Mouse (Mus musculus) heart, embryonic 11.5 days (tissue): ENCODE results near the gene Esrrb. TPM values are rescaled to one million over a fixed set of nuclear protein-coding genes. Genes with fewer than 3 reads are reported as not detected.

Experiments
- ATAC-seq: fragments of 200-750 bp; cut with Nextera tagmentation; replicated peaks from 2 replicates; pipeline ENCODE4 v1.8.0; 2017; ENCODE audit warnings: moderate library complexity; ENCODE audit not compliant: insufficient number of reproducible peaks, low FRiP score, low TSS enrichment
- H3K27ac ChIP-seq: fragments of 300-500 bp; sonication (generic); 2 replicates; pipeline ENCODE4 v1.5.1; 2014; ENCODE audit warnings: mild to moderate bottlenecking, low read depth, low read length
- H3K27me3 ChIP-seq: fragments of 300-500 bp; sonication (generic); 2 replicates; pipeline ENCODE4 v1.6.1; 2014; ENCODE audit warnings: mild to moderate bottlenecking, low read length, mixed read lengths; ENCODE audit not compliant: control insufficient read depth, insufficient read depth
- H3K36me3 ChIP-seq: fragments of 300-500 bp; sonication (generic); 2 replicates; pipeline ENCODE4 v1.6.1; 2014; ENCODE audit warnings: mild to moderate bottlenecking, low read length, moderate library complexity, mixed read lengths; ENCODE audit not compliant: control insufficient read depth, insufficient read depth
- H3K4me1 ChIP-seq: fragments of 300-500 bp; sonication (generic); 2 replicates; pipeline ENCODE4 v1.6.1; 2014; ENCODE audit warnings: low read length; ENCODE audit not compliant: control insufficient read depth, insufficient read depth
- H3K4me2 ChIP-seq: fragments of 300-500 bp; sonication (generic); 2 replicates; pipeline ENCODE4 v1.6.1; 2014; ENCODE audit warnings: mild to moderate bottlenecking, moderate library complexity
- H3K4me3 ChIP-seq: fragments of 300-500 bp; sonication (generic); 2 replicates; pipeline ENCODE4 v1.5.1; 2014; ENCODE audit warnings: low read depth, low read length
- H3K9ac ChIP-seq: fragments of 300-500 bp; sonication (generic); 2 replicates; pipeline ENCODE4 v1.6.1; 2014; ENCODE audit warnings: mild to moderate bottlenecking, low read depth, low read length, moderate library complexity
- H3K9me3 ChIP-seq: fragments of 300-500 bp; sonication (generic); replicated peaks from 2 replicates; pipeline ENCODE4 v1.6.1; 2016; ENCODE audit warnings: low read length; ENCODE audit not compliant: control insufficient read depth
- WGBS: fragments of 180-500 bp; shearing (Covaris S2); extraction: QIAGEN DNeasy Blood & Tissue Kit; methylation state at CpG from one replicate; pipeline ENCODE4 v1.1.7; 2014; ENCODE audit not compliant: insufficient replicate concordance; 5-methylcytosine and 5-hydroxymethylcytosine counted together
- polyA plus RNA-seq: library from polyadenylated mRNA; unstranded; fragments of >200 nt; fragmentation: Nextera tagmentation; extraction: Ambion mirVana; gene quantifications from 2 replicates; pipeline ENCODE4 v1.2.1, GENCODE M21; 2014

The Esrrb gene
- polyA plus RNA-seq, 1 experiment from 2014 or later = 1.6 TPM

GRCm38 (mm10) chr12:86509295-86510279, 148.7 kb downstream of the Esrrb start:
- Histone ChIP-seq H3K36me3 (no peaks in the 10 kb centered on the region), H3K27me3 (no peaks in the 10 kb centered on the region), H3K4me3 (no peak overlapping the region), H3K9ac (no peak overlapping the region), H3K27ac (no peak overlapping the region), H3K9me3 (no peaks in the 10 kb centered on the region), H3K4me2 (no peak overlapping the region), H3K4me1 (no peaks in the 10 kb centered on the region; the same call in 1 of the 2 replicates)
- ATAC-seq = no peak
- WGBS = 46% methylated on average over 13 of the region's 13 CpGs

- H3K4me2 ChIP-seq = no peak overlapping the region
- no peak for ATAC-seq
- H3K36me3 ChIP-seq = no peaks in the 10 kb centered on the region; the same call in 1 of the 2 replicates
- H3K4me1 ChIP-seq = no peaks in the 10 kb centered on the region; the same call in 1 of the 2 replicates
- H3K9ac ChIP-seq = no peak overlapping the region
- H3K27ac ChIP-seq = no peak overlapping the region
- 0 out of 2 replicates have a peak, but pooled peaks cover 3% of the 10 kb centered on the region for H3K9me3 ChIP-seq
- no peak overlapping the region for H3K4me3 ChIP-seq
- 78% methylated on average over 3 of the region's 3 CpGs for WGBS
- H3K27me3 ChIP-seq = no peaks in the 10 kb centered on the region
These were observed 151.4 kb downstream of the Esrrb start for GRCm38 (mm10) chr12:86512335-86512734.

- Histone ChIP-seq H3K27ac (no peak overlapping the region), H3K36me3 (no peaks in the 10 kb centered on the region; the same call in 1 of the 2 replicates), H3K4me1 (peaks cover 1% of the 10 kb centered on the region; the same call in 1 of the 2 replicates), H3K9me3 (0 out of 2 replicates have a peak, but pooled peaks cover 3% of the 10 kb centered on the region), H3K4me2 (no peak overlapping the region), H3K27me3 (0 out of 2 replicates have a peak, but pooled peaks cover 5% of the 10 kb centered on the region), H3K9ac (no peak overlapping the region), H3K4me3 (no peak overlapping the region)
- no peak for ATAC-seq
- WGBS = 35% methylated on average over 4 of the region's 4 CpGs
These were observed 152.7 kb downstream of the Esrrb start for GRCm38 (mm10) chr12:86513596-86513995.

- no peaks in the 10 kb centered on the region; the same call in 1 of the 2 replicates for H3K36me3 ChIP-seq
- no peak overlapping the region for H3K4me2 ChIP-seq
- peaks cover 6% of the 10 kb centered on the region; the same call in 1 of the 2 replicates for H3K4me1 ChIP-seq
- H3K27me3 ChIP-seq = peaks cover 5% of the 10 kb centered on the region; the same call in 1 of the 2 replicates
- H3K9me3 ChIP-seq = peaks cover 3% of the 10 kb centered on the region; the same call in 1 of the 2 replicates
- no peak overlapping the region for H3K4me3 ChIP-seq
- WGBS = 61% methylated on average over 5 of the region's 5 CpGs
- no peak overlapping the region for H3K27ac ChIP-seq
- H3K9ac ChIP-seq = no peak overlapping the region
- no peak for ATAC-seq
These were observed 155.7 kb downstream of the Esrrb start for GRCm38 (mm10) chr12:86516602-86517001.

GRCm38 (mm10) chr12:86517721-86518120, 156.8 kb downstream of the Esrrb start:
- H3K9ac ChIP-seq = no peak overlapping the region
- no peak overlapping the region for H3K4me2 ChIP-seq
- no peak overlapping the region for H3K27ac ChIP-seq
- peaks cover 6% of the 10 kb centered on the region; the same call in 1 of the 2 replicates for H3K4me1 ChIP-seq
- no peaks in the 10 kb centered on the region; the same call in 1 of the 2 replicates for H3K36me3 ChIP-seq
- H3K27me3 ChIP-seq = peaks cover 5% of the 10 kb centered on the region; the same call in 1 of the 2 replicates
- peaks cover 3% of the 10 kb centered on the region; the same call in 1 of the 2 replicates for H3K9me3 ChIP-seq
- WGBS = 52% methylated on average over 6 of the region's 6 CpGs
- no peak overlapping the region for H3K4me3 ChIP-seq
- ATAC-seq = no peak

GRCm38 (mm10) chr12:86518746-86519145, 157.8 kb downstream of the Esrrb start:
- no peaks in the 10 kb centered on the region; the same call in 1 of the 2 replicates for H3K36me3 ChIP-seq
- H3K4me3 ChIP-seq = no peak overlapping the region
- H3K4me1 ChIP-seq = peaks cover 6% of the 10 kb centered on the region; the same call in 1 of the 2 replicates
- WGBS = 25% methylated on average over 18 of the region's 18 CpGs
- H3K9me3 ChIP-seq = peaks cover 3% of the 10 kb centered on the region; the same call in 1 of the 2 replicates
- peak overlapping the region; percentile 8; the same call in 1 of the 2 replicates for H3K4me2 ChIP-seq
- H3K9ac ChIP-seq = no peak overlapping the region
- H3K27me3 ChIP-seq = peaks cover 5% of the 10 kb centered on the region; the same call in 1 of the 2 replicates
- no peak overlapping the region for H3K27ac ChIP-seq
- no peak for ATAC-seq

GRCm38 (mm10) chr12:86534283-86534682, 173.4 kb downstream of the Esrrb start:
- Histone ChIP-seq H3K27me3 (no peaks in the 10 kb centered on the region), H3K9me3 (no peaks in the 10 kb centered on the region), H3K36me3 (no peaks in the 10 kb centered on the region), H3K4me1 (no peaks in the 10 kb centered on the region), H3K9ac (no peak overlapping the region), H3K27ac (no peak overlapping the region), H3K4me2 (no peak overlapping the region), H3K4me3 (no peak overlapping the region)
- no peak for ATAC-seq
- 51% methylated on average over 2 of the region's 2 CpGs for WGBS

GRCm38 (mm10) chr12:86537799-86538198, 176.9 kb downstream of the Esrrb start:
- no peaks in the 10 kb centered on the region for H3K4me1 ChIP-seq
- H3K4me3 ChIP-seq = no peak overlapping the region
- H3K9ac ChIP-seq = no peak overlapping the region
- no peak overlapping the region for H3K27ac ChIP-seq
- ATAC-seq = no peak
- H3K36me3 ChIP-seq = no peaks in the 10 kb centered on the region
- no peaks in the 10 kb centered on the region for H3K27me3 ChIP-seq
- H3K4me2 ChIP-seq = no peak overlapping the region
- H3K9me3 ChIP-seq = no peaks in the 10 kb centered on the region
